Mouse (Mus musculus) ovary, postnatal 10 days (tissue): ENCODE measurements around the gene Osbpl2.
"Not testable (repeated sequence)": the region's sequence is repeated elsewhere in the genome, so short reads cannot be mapped to it uniquely, and the experiment has no call there.

Experiments
- DNase-seq: peaks from one replicate; pipeline ENCODE4 v3.0.0; 2022; ENCODE audit warnings: low spot score

Gene Osbpl2

GRCm38 (mm10) chr2:180154796-180155195 is 35.7 kb downstream of the Osbpl2 start:
- DNase-seq = no peak

GRCm38 (mm10) chr2:180158627-180159026 is 39.5 kb downstream of the Osbpl2 start:
- no peak for DNase-seq

GRCm38 (mm10) chr2:180165855-180166254 is 46.7 kb downstream of the Osbpl2 start:
- DNase-seq = no peak

GRCm38 (mm10) chr2:180166869-180167268 is 47.8 kb downstream of the Osbpl2 start:
- DNase-seq = no peak

- no peak for DNase-seq
Observed at GRCm38 (mm10) chr2:180170151-180170805, 51.2 kb downstream of the Osbpl2 start.

- DNase-seq = peak; percentile 93
Observed at GRCm38 (mm10) chr2:180170806-180171521, 51.9 kb downstream of the Osbpl2 start, which contains the start of gene Adrm1. Gene Adrm1 (plus strand): TSS chr2:180171485.

- DNase-seq = no peak
Observed at GRCm38 (mm10) chr2:180171522-180172070, 52.5 kb downstream of the Osbpl2 start.

GRCm38 (mm10) chr2:180172152-180172551 is 53.0 kb downstream of the Osbpl2 start:
- DNase-seq = no peak

GRCm38 (mm10) chr2:180173163-180173562 is 54.1 kb downstream of the Osbpl2 start:
- DNase-seq = no peak

GRCm38 (mm10) chr2:180173711-180174110 is 54.6 kb downstream of the Osbpl2 start:
- not testable (repeated sequence) for DNase-seq

GRCm38 (mm10) chr2:180174121-180174520 is 55.0 kb downstream of the Osbpl2 start:
- DNase-seq = no peak

GRCm38 (mm10) chr2:180175725-180176124 is 56.6 kb downstream of the Osbpl2 start:
- DNase-seq = no peak

GRCm38 (mm10) chr2:180181542-180181941 is 62.4 kb downstream of the Osbpl2 start:
- no peak for DNase-seq

GRCm38 (mm10) chr2:180184011-180184751 is 65.1 kb downstream of the Osbpl2 start:
- no peak for DNase-seq

- DNase-seq = no peak
Observed at GRCm38 (mm10) chr2:180184752-180185109, 65.6 kb downstream of the Osbpl2 start.

- no peak for DNase-seq
Observed at GRCm38 (mm10) chr2:180185686-180186085, 66.6 kb downstream of the Osbpl2 start.

GRCm38 (mm10) chr2:180187362-180187761 is 68.3 kb downstream of the Osbpl2 start:
- DNase-seq = no peak

GRCm38 (mm10) chr2:180196610-180197322 is 77.7 kb downstream of the Osbpl2 start:
- DNase-seq = no peak

- no peak for DNase-seq
Observed at GRCm38 (mm10) chr2:180197323-180198037, 78.4 kb downstream of the Osbpl2 start.

- no peak for DNase-seq
Observed at GRCm38 (mm10) chr2:180198782-180199181, 79.7 kb downstream of the Osbpl2 start.

GRCm38 (mm10) chr2:180200681-180201080 is 81.6 kb downstream of the Osbpl2 start:
- DNase-seq = no peak
